ENCODE assay signal across 22 mouse cellular contexts in the genomic region with DNA sequence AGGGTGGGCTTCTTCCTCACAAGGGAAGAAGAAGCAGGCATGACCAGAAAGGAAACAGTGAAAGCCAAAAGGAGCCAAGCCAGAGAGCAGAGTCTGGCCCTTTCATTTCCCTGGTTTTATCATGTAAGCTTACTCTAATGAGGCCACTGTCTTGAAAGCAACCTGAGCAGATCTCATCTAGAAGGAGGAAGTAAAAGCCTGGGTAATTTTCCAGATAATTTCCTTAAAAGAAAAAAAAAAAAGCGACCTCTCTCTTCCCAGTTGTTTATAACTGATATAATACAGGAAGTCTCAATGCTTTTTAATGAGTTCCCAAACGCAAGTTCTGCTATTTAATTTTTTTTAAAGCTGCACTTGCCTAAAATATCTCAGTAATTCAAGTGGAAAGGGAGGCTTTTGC.
DNase-seq lines count a peak whose midpoint lies in the region; ATAC-seq and TF ChIP-seq lines count a peak whose summit lies in the region.
"Had no signal": no experiment of that assay in that cellular context is flagged by ENCODE, and none has a peak within 500 bp of the region (broad histone marks: within the 10 kb centered on the region; RNA-seq: fewer than 3 reads in every experiment).

No protein-coding gene starts in this region.

- H3K27me3 ChIP-seq in forebrain, embryonic 15.5 days = no peaks in the 10 kb centered on the region
- no peaks in the 10 kb centered on the region for H3K27me3 ChIP-seq in forebrain, embryonic 11.5 days (ENCODE audit: control insufficient read depth, insufficient read depth, low read length)
- no peaks in the 10 kb centered on the region for H3K27me3 ChIP-seq in intestine, embryonic 14.5 days (replicated peaks; ENCODE audit: control insufficient read depth, insufficient read depth, low read length)
- no peaks in the 10 kb centered on the region for H3K27me3 ChIP-seq in intestine, postnatal 0 days (replicated peaks; ENCODE audit: control insufficient read depth, insufficient read depth, low read length)
- H3K27me3 ChIP-seq in stomach, embryonic 15.5 days (replicated peaks) = no peaks in the 10 kb centered on the region
- H3K27me3 ChIP-seq in stomach, postnatal 0 days (ENCODE audit: control insufficient read depth, insufficient read depth, low read length) = no peaks in the 10 kb centered on the region
- H3K27me3 ChIP-seq: limb, embryonic 15.5 days had no signal

- no peaks in the 10 kb centered on the region for H3K9me3 ChIP-seq in forebrain, embryonic 15.5 days
- no peaks in the 10 kb centered on the region for H3K9me3 ChIP-seq in forebrain, embryonic 11.5 days (ENCODE audit: control insufficient read depth, low read length)
- H3K9me3 ChIP-seq in intestine, embryonic 14.5 days (ENCODE audit: control insufficient read depth, low read length) = no peaks in the 10 kb centered on the region
- no peaks in the 10 kb centered on the region for H3K9me3 ChIP-seq in intestine, postnatal 0 days (ENCODE audit: control insufficient read depth)
- H3K9me3 ChIP-seq in stomach, embryonic 15.5 days = no peaks in the 10 kb centered on the region
- no peaks in the 10 kb centered on the region for H3K9me3 ChIP-seq in stomach, postnatal 0 days (ENCODE audit: control insufficient read depth, low read length)
- H3K9me3 ChIP-seq: heart, embryonic 10.5 days; limb, embryonic 15.5 days had no signal

- no peak for TF ChIP-seq CTCF in intestine, postnatal 0 days (IDR thresholded peaks at IDR 0.05; ENCODE audit: low read depth)
- no peak for TF ChIP-seq CTCF in stomach, postnatal 0 days (IDR thresholded peaks at IDR 0.05; ENCODE audit: low read depth)

- no peak for ATAC-seq in forebrain, embryonic 15.5 days (replicated peaks)
- no peak for ATAC-seq in forebrain, embryonic 11.5 days (replicated peaks; ENCODE audit: low FRiP score)
- ATAC-seq in intestine, embryonic 14.5 days (replicated peaks; ENCODE audit: low FRiP score, low TSS enrichment, low read depth) = no peak
- ATAC-seq in intestine, postnatal 0 days = no peak
- ATAC-seq in stomach, embryonic 15.5 days (ENCODE audit: insufficient read depth, low FRiP score, low read depth) = no peak
- no peak for ATAC-seq in stomach, postnatal 0 days (ENCODE audit: low FRiP score, low TSS enrichment)
- ATAC-seq: CD4-positive, CD25-positive, alpha-beta regulatory T cell, adult 4 months; inflammation-experienced regulatory T-cells, adult 6 months had no signal

- no peak for TF ChIP-seq EP300 in stomach, postnatal 0 days (optimal IDR thresholded peaks at IDR 0.05)

- H3K36me3 ChIP-seq in forebrain, embryonic 15.5 days = no peaks in the 10 kb centered on the region
- H3K36me3 ChIP-seq in forebrain, embryonic 11.5 days (ENCODE audit: control insufficient read depth, insufficient read depth, low read length) = no peaks in the 10 kb centered on the region
- no peaks in the 10 kb centered on the region for H3K36me3 ChIP-seq in intestine, embryonic 14.5 days (ENCODE audit: control insufficient read depth, insufficient read depth, low read length)
- no peaks in the 10 kb centered on the region for H3K36me3 ChIP-seq in intestine, postnatal 0 days (ENCODE audit: control insufficient read depth, insufficient read depth)
- no peaks in the 10 kb centered on the region for H3K36me3 ChIP-seq in stomach, embryonic 15.5 days
- H3K36me3 ChIP-seq in stomach, postnatal 0 days (ENCODE audit: control insufficient read depth, insufficient read depth, low read length) = no peaks in the 10 kb centered on the region
- H3K36me3 ChIP-seq: heart, embryonic 10.5 days; limb, embryonic 15.5 days had no signal

- peaks cover 37% of the 10 kb centered on the region for H3K4me1 ChIP-seq in forebrain, embryonic 15.5 days
- H3K4me1 ChIP-seq in forebrain, embryonic 11.5 days (replicated peaks; ENCODE audit: control insufficient read depth, insufficient read depth, low read length) = peaks cover 8% of the 10 kb centered on the region
- H3K4me1 ChIP-seq in intestine, embryonic 14.5 days (replicated peaks; ENCODE audit: control insufficient read depth, insufficient read depth, low read length) = peaks cover 33% of the 10 kb centered on the region
- peaks cover 6% of the 10 kb centered on the region; the same call in 1 of the 2 replicates for H3K4me1 ChIP-seq in intestine, postnatal 0 days (replicated peaks; ENCODE audit: control insufficient read depth, insufficient read depth, low read length)
- H3K4me1 ChIP-seq in stomach, embryonic 15.5 days = peaks cover 17% of the 10 kb centered on the region; the same call in 1 of the 2 replicates
- peaks cover 7% of the 10 kb centered on the region; the same call in 1 of the 2 replicates for H3K4me1 ChIP-seq in stomach, postnatal 0 days (replicated peaks; ENCODE audit: control insufficient read depth, insufficient read depth)

- peak overlapping the region; percentile 80; the same call in 1 of the 2 replicates for H3K27ac ChIP-seq in forebrain, embryonic 15.5 days (replicated peaks)
- no peak overlapping the region for H3K27ac ChIP-seq in forebrain, embryonic 11.5 days (ENCODE audit: low read depth, low read length)
- H3K27ac ChIP-seq in intestine, embryonic 14.5 days (ENCODE audit: low read depth) = 0 out of 2 replicates have a peak overlapping the region, but pooled peaks have one; percentile 16
- H3K27ac ChIP-seq in intestine, postnatal 0 days (ENCODE audit: low read depth, low read length) = no peak overlapping the region; the same call in 1 of the 2 replicates
- H3K27ac ChIP-seq in stomach, embryonic 15.5 days = peak overlapping the region; percentile 16; the same call in 1 of the 2 replicates
- H3K27ac ChIP-seq in stomach, postnatal 0 days (replicated peaks) = no peak overlapping the region
- H3K27ac ChIP-seq: limb, embryonic 15.5 days had no signal

- 58% methylated on average over 2 of the region's 2 CpGs for WGBS in forebrain, embryonic 15.5 days
- 76% methylated on average over 2 of the region's 2 CpGs for WGBS in forebrain, embryonic 11.5 days
- 28% methylated on average over 2 of the region's 2 CpGs for WGBS in intestine, embryonic 14.5 days
- WGBS in intestine, postnatal 0 days = 9% methylated on average over 2 of the region's 2 CpGs
- WGBS in stomach, embryonic 15.5 days = 23% methylated on average over 2 of the region's 2 CpGs
- 14% methylated on average over 2 of the region's 2 CpGs for WGBS in stomach, postnatal 0 days

- H3K9ac ChIP-seq in forebrain, embryonic 15.5 days (replicated peaks) = no peak overlapping the region
- no peak overlapping the region for H3K9ac ChIP-seq in forebrain, embryonic 11.5 days (ENCODE audit: low read length)
- no peak overlapping the region for H3K9ac ChIP-seq in intestine, embryonic 14.5 days (ENCODE audit: low read length)
- no peak overlapping the region for H3K9ac ChIP-seq in intestine, postnatal 0 days (ENCODE audit: low read depth, low read length)
- H3K9ac ChIP-seq in stomach, embryonic 15.5 days = no peak overlapping the region
- H3K9ac ChIP-seq in stomach, postnatal 0 days (ENCODE audit: low read length) = no peak overlapping the region
- H3K9ac ChIP-seq: limb, embryonic 15.5 days had no signal

- H3K4me3 ChIP-seq in forebrain, embryonic 15.5 days = no peak overlapping the region
- no peak overlapping the region for H3K4me3 ChIP-seq in forebrain, embryonic 11.5 days (ENCODE audit: low read depth, low read length)
- no peak overlapping the region for H3K4me3 ChIP-seq in intestine, embryonic 14.5 days (ENCODE audit: low read depth, low read length)
- H3K4me3 ChIP-seq in intestine, postnatal 0 days (ENCODE audit: low read depth, low read length) = no peak overlapping the region
- no peak overlapping the region for H3K4me3 ChIP-seq in stomach, embryonic 15.5 days (replicated peaks)
- H3K4me3 ChIP-seq in stomach, postnatal 0 days (ENCODE audit: low read depth, low read length) = no peak overlapping the region
- H3K4me3 ChIP-seq: erythroblast, embryonic 14.5 days; heart, embryonic 10.5 days; limb, embryonic 15.5 days had no signal

- DNase-seq in forebrain, embryonic 11.5 days (ENCODE audit: low spot score) = no peak
- no peak for DNase-seq in intestine, embryonic 14.5 days (ENCODE audit: low spot score)
- no peak for DNase-seq in stomach, postnatal 0 days (ENCODE audit: low spot score)
- no peak for DNase-seq in retina, postnatal 1 day
- DNase-seq in right cerebral cortex, adult 2 months (ENCODE audit: low spot score in 2 of 2) = no peak
- DNase-seq: adrenal gland, postnatal 10 days; cerebellum, adult 2 months; gastrocnemius, postnatal 10 days; heart, postnatal 10 days; kidney, postnatal 4 days; lung, adult 2 months; lung, postnatal 4 days; right cerebral cortex, postnatal 14 days; thymus, postnatal 36 days had no signal

- no peak overlapping the region for H3K4me2 ChIP-seq in forebrain, embryonic 15.5 days (replicated peaks)
- no peak overlapping the region for H3K4me2 ChIP-seq in forebrain, embryonic 11.5 days (ENCODE audit: low read depth, low read length, severe bottlenecking)
- no peak overlapping the region for H3K4me2 ChIP-seq in intestine, embryonic 14.5 days (ENCODE audit: low read length)
- H3K4me2 ChIP-seq in intestine, postnatal 0 days (replicated peaks; ENCODE audit: low read depth) = no peak overlapping the region
- no peak overlapping the region for H3K4me2 ChIP-seq in stomach, embryonic 15.5 days
- no peak overlapping the region for H3K4me2 ChIP-seq in stomach, postnatal 0 days (replicated peaks; ENCODE audit: low read depth)
- H3K4me2 ChIP-seq: limb, embryonic 15.5 days had no signal

Comparison
In these comparisons a context has a peak if more than half of its experiments do, and no peak if none do; other contexts are left out.
1. H3K27ac ChIP-seq: peak in forebrain, embryonic 15.5 days (single experiment), intestine, embryonic 14.5 days (single experiment) and stomach, embryonic 15.5 days (single experiment); none in forebrain, embryonic 11.5 days (single experiment), intestine, postnatal 0 days (single experiment) and stomach, postnatal 0 days (single experiment).